Mouse (Mus musculus) CH12.LX (cell line): ENCODE results near the gene Nsun2. TPM values are rescaled to one million over a fixed set of nuclear protein-coding genes. Genes with fewer than 3 reads are reported as not detected.

ENCODE experiments used
- DNase-seq: peaks from one replicate; pipeline ENCODE4 v3.0.0-alpha.2; 2013; ENCODE audit errors: extremely low read depth
- H3K27ac ChIP-seq: 2 replicates; pipeline ENCODE4 v1.5.1; 2012; ENCODE audit warnings: low read depth, mild to moderate bottlenecking, control low read depth, moderate library complexity; ENCODE audit not compliant: insufficient read depth
- H3K27me3 ChIP-seq: replicated peaks from 2 replicates; pipeline ENCODE3; 2012; ENCODE audit warnings: inconsistent platforms
- H3K36me3 ChIP-seq, 2 experiments: replicated peaks in 1 of 2; 2 replicates each; pipeline versions ENCODE3 to v1.6.1; 2012; ENCODE audit warnings: inconsistent platforms in 1 of 2, low read length in 1 of 2, mild to moderate bottlenecking in 1 of 2, mixed read lengths in 1 of 2, moderate library complexity in 1 of 2; ENCODE audit not compliant: control insufficient read depth in 1 of 2, insufficient read depth in 1 of 2
- H3K4me1 ChIP-seq, 2 experiments: 2 replicates each; pipeline ENCODE4 v1.6.1; 2012; ENCODE audit warnings: inconsistent platforms in 1 of 2, moderate library complexity in 1 of 2; ENCODE audit not compliant: insufficient read depth in 2 of 2, control insufficient read depth in 1 of 2
- H3K4me2 ChIP-seq: 2 replicates; pipeline ENCODE4 v1.6.1; 2012; ENCODE audit warnings: low read depth, mild to moderate bottlenecking, control low read depth; ENCODE audit not compliant: poor library complexity, insufficient read depth, severe bottlenecking
- H3K4me3 ChIP-seq, 3 experiments: fragments of 150-350 bp in 1 of 3; sonication (generic) in 1 of 3; replicated peaks in 1 of 3; 2 replicates each; pipeline versions ENCODE3 to v1.5.1; 2011 to 2012; ENCODE audit warnings: low read depth in 2 of 3, low read length in 2 of 3, mild to moderate bottlenecking in 2 of 3, moderate library complexity in 2 of 3, control low read depth in 1 of 3, improper control_type of control experiment in 1 of 3, inconsistent platforms in 1 of 3, mixed read lengths in 1 of 3; ENCODE audit not compliant: poor library complexity in 1 of 3
- H3K79me2 ChIP-seq: replicated peaks from 2 replicates; pipeline ENCODE4 v1.6.1; 2012; ENCODE audit warnings: mild to moderate bottlenecking, moderate library complexity; ENCODE audit not compliant: control insufficient read depth, poor library complexity, insufficient read depth, severe bottlenecking; ENCODE audit errors: extremely low read depth
- H3K9ac ChIP-seq: 2 replicates; pipeline ENCODE4 v1.6.1; 2012; ENCODE audit warnings: low read depth, mild to moderate bottlenecking, control low read depth, moderate library complexity; ENCODE audit not compliant: insufficient read depth
- H3K9me3 ChIP-seq: replicated peaks from 2 replicates; pipeline ENCODE3; 2012; ENCODE audit warnings: low read length, inconsistent platforms, mixed read lengths
- CHD1 ChIP-seq: IDR thresholded peaks from 2 replicates; pipeline ENCODE4 v1.6.1; 2012; ENCODE audit warnings: low read depth, low read length, improper control_type of control experiment, inconsistent platforms
- CTCF ChIP-seq, 2 experiments: IDR thresholded peaks in 1 of 2; conservative IDR thresholded peaks in 1 of 2; 2 replicates each; pipeline ENCODE4 v1.5.1; 2011 to 2012; ENCODE audit warnings: low read depth in 2 of 2, low read length in 2 of 2, improper control_type of control experiment in 1 of 2, inconsistent platforms in 1 of 2, mild to moderate bottlenecking in 1 of 2, moderate library complexity in 1 of 2
- E2F4 ChIP-seq: IDR thresholded peaks from 2 replicates; pipeline ENCODE4 v1.6.1; 2011; ENCODE audit warnings: low read depth, low read length, improper control_type of control experiment; ENCODE audit not compliant: insufficient replicate concordance
- HCFC1 ChIP-seq: IDR thresholded peaks from 2 replicates; pipeline ENCODE4 v1.6.1; 2012; ENCODE audit warnings: low read depth, mild to moderate bottlenecking, inconsistent platforms, low read length, improper control_type of control experiment
- JUND ChIP-seq: conservative IDR thresholded peaks from 2 replicates; pipeline ENCODE4 v1.6.1; 2011; ENCODE audit warnings: low read depth, low read length, improper control_type of control experiment
- KAT2A ChIP-seq: IDR thresholded peaks from 2 replicates; pipeline ENCODE4 v1.6.1; 2012; ENCODE audit warnings: low read length, improper control_type of control experiment, inconsistent platforms; ENCODE audit not compliant: insufficient replicate concordance
- MAX ChIP-seq: IDR thresholded peaks from 2 replicates; pipeline ENCODE4 v1.6.1; 2011; ENCODE audit warnings: low read length, improper control_type of control experiment
- MEF2A ChIP-seq: IDR thresholded peaks from 2 replicates; pipeline ENCODE4 v1.6.1; 2014; ENCODE audit warnings: low read depth, mild to moderate bottlenecking, inconsistent platforms, low read length, improper control_type of control experiment, borderline replicate concordance
- MXI1 ChIP-seq: IDR thresholded peaks from 2 replicates; pipeline ENCODE4 v1.6.1; 2011; ENCODE audit warnings: mild to moderate bottlenecking, low read depth, low read length, improper control_type of control experiment
- PAX5 ChIP-seq: IDR thresholded peaks from 2 replicates; pipeline ENCODE4 v1.6.1; 2012; ENCODE audit warnings: low read length, inconsistent platforms, mixed read lengths
- SMC3 ChIP-seq: IDR thresholded peaks from 2 replicates; pipeline ENCODE4 v1.6.1; 2011; ENCODE audit warnings: low read depth, low read length, improper control_type of control experiment
- TBP ChIP-seq: conservative IDR thresholded peaks from 2 replicates; pipeline ENCODE4 v1.6.1; 2011; ENCODE audit warnings: low read depth, low read length, improper control_type of control experiment
- USF2 ChIP-seq: conservative IDR thresholded peaks from 2 replicates; pipeline ENCODE4 v1.6.1; 2011; ENCODE audit warnings: low read depth, low read length, improper control_type of control experiment
- ZKSCAN1 ChIP-seq: IDR thresholded peaks from 2 replicates; pipeline ENCODE4 v1.6.1; 2012; ENCODE audit warnings: low read depth, inconsistent platforms, low read length, improper control_type of control experiment, borderline replicate concordance
- dilution Hi-C: fragments of 300-500 bp; cut with MboI; formaldehyde crosslinking; loops from 2 replicates; pipeline ENCODE4 v1.14.3; 2020; ENCODE audit warnings: low sequenced_read_pairs; ENCODE audit not compliant: extremely low pct_unique_long_range_greater_than_20kb, extremely low pct_ligation_motif_present
- in situ Hi-C: fragments of 300-500 bp; cut with MboI; formaldehyde crosslinking; loops from 3 replicates; pipeline ENCODE4 v1.14.3; 2019; ENCODE audit warnings: low sequenced_read_pairs, low pct_ligation_motif_present, low pct_unique_long_range_greater_than_20kb, mixed read lengths
- polyA plus RNA-seq: library from polyadenylated mRNA; unstranded; fragments of >175 nt; gene quantifications from 2 replicates; pipeline ENCODE4 v1.2.1, GENCODE M21; 2012; ENCODE audit warnings: low read depth; ENCODE audit not compliant: insufficient read length
- total RNA-seq, 2 experiments: library from RNA; depleted of rRNA; stranded (reverse); fragments of 300-350 nt in 1 of 2; fragments of >200 nt in 1 of 2; gene quantifications; 2 replicates each; pipeline ENCODE4 v1.2.3; 2012 to 2014

The Nsun2 gene
- total and polyA plus RNA-seq, 3 experiments: 178 to 292 (median 279) TPM

- Histone ChIP-seq H3K27ac (no peak overlapping the region), H3K27me3 (no peaks in the 10 kb centered on the region), H3K4me2 (no peak overlapping the region), H3K79me2 (no peaks in the 10 kb centered on the region; the same call in 1 of the 2 replicates), H3K4me1 (peaks cover 0 to 41% of the 10 kb centered on the region in 2 experiments; a peak in 2 of 4 replicates), H3K4me3 (no peak overlapping the region), H3K9me3 (no peaks in the 10 kb centered on the region), H3K9ac (no peak overlapping the region), H3K36me3 (peaks cover 0 to 48% of the 10 kb centered on the region in 2 experiments)
- in situ Hi-C loops (no loop called here), dilution Hi-C loops (no loop called here)
- TF ChIP-seq KAT2A (no peak), HCFC1 (no peak), ZKSCAN1 (no peak), MAX (no peak), MEF2A (no peak), SMC3 (no peak), USF2 (no peak)
- DNase-seq: no peak
These were observed 14.4 kb upstream of the Nsun2 start for GRCm38 (mm10) chr13:69519137-69519536.

- no peak overlapping the region for H3K4me2 ChIP-seq
- H3K27me3 ChIP-seq: no peaks in the 10 kb centered on the region
- in situ Hi-C loops: no loop called here
- no peaks in the 10 kb centered on the region for H3K9me3 ChIP-seq
- dilution Hi-C loops: no loop called here
- peaks cover 4% of the 10 kb centered on the region; the same call in 1 of the 2 replicates for H3K79me2 ChIP-seq
- no peak for DNase-seq
- H3K4me3 ChIP-seq: no peak overlapping the region
- no peak overlapping the region for H3K27ac ChIP-seq
- peaks cover 0 to 44% of the 10 kb centered on the region in 2 experiments; a peak in 2 of 4 replicates for H3K4me1 ChIP-seq
- H3K36me3 ChIP-seq: peaks cover 0 to 52% of the 10 kb centered on the region in 2 experiments
- no peak for TF ChIP-seq MXI1
- TF ChIP-seq JUND: no peak
- TF ChIP-seq HCFC1: no peak
- no peak for TF ChIP-seq MAX
- no peak for TF ChIP-seq ZKSCAN1
- no peak for TF ChIP-seq PAX5
- no peak for TF ChIP-seq E2F4
- no peak for TF ChIP-seq SMC3
- no peak for TF ChIP-seq CTCF (conservative IDR thresholded peaks at IDR 0.05 in 1 of 2, IDR thresholded peaks at IDR 0.05 in 1 of 2; ENCODE audit: low read depth in 2 of 2, low read length in 2 of 2)
- no peak for TF ChIP-seq TBP
- TF ChIP-seq CHD1: no peak
- H3K9ac ChIP-seq: no peak overlapping the region
These were observed 11.3 kb upstream of the Nsun2 start for GRCm38 (mm10) chr13:69522161-69522791.
